Mouse (Mus musculus) T-helper 1 cell (primary cell): Measurements from ENCODE around the gene Sstr4.

Experiments used
- in situ Hi-C: fragments of 300-600 bp; cut with MboI, MseI; formaldehyde crosslinking; loops from one replicate; pipeline ENCODE4 v1.15.1; 2025; ENCODE audit warnings: high pct_unique_total_duplicates

Gene Sstr4

DNA sequence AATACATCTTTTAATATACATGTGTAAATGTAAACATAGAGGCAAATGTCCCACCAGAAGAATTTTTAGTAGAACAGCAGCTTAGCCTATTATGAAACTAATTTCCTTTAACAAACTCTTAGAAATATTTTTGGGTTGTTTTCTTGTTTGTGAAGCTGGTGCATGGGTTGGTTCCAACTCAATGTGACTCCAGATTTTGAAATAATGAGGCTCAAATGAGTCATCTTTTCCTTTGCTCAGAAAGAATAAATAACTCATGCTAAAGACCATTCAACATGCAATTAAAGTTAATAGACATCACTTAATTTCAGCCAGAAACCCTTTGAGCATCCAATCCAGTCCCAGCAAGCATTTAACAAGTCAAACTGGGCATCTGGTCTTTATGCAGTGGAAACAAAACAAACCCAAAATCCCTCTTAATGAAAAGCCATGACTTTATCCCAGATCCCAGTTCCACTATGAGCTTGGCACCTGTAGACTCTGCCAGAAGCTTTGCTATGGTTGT lies 33.9 kb downstream of the Sstr4 start:
- in situ Hi-C loops: no loop called here

DNA sequence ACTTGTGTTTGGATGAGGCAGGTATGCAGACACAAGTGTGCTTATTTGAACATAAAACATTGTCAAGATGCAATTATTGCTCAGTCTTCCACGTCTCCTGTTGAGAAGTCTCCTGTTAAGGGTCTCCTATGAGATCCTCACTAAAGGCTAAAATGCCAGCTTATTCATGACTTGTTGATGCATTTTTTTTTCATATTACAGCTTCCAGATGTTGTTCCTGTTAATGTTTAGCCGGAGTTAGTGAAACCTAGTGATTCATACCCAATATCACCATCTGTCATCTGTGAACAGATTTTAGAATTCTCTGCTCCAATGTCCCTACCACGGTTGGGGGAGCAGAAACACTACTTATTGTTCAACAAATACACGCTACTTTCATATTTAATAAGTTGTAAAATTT lies 35.8 kb downstream of the Sstr4 start:
- in situ Hi-C loops: no loop called here

DNA sequence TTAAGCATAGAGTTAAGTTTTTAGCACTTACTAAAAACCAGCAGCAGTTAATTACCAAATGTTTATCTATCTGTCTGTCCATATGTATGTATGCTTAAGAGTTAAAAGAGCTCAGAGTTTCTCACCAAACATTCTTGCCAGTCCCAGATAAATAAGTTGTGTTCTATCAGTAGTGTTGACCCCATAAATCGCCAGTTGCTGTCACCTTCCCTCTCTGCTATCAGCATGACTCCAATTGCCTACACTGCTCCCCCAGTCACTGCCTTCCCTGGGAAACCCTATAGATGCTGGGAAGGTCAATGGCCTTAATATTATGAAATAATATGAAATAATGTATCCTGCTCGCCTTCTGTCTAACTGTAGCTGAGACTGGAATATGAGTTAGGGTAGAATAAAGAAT lies 37.2 kb downstream of the Sstr4 start:
- in situ Hi-C loops: no loop called here

DNA sequence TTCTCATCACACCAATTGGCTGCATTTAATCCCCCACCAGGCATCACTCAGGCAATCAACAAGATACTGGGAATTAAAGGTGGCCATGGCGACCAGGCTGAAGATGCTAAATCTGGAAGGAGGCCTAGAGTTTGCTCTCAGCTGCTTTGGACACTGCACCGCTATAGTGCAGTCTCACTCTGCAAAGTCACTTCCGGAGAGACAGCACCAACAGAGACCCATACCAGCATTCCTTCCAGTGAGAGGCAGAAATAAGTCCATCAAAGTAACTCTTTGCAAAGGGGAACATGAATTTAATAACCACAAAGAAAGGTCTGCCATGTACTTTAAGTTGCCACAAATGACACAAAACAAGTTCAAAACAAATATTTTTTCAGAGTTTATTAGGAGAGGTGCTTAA lies 41.1 kb downstream of the Sstr4 start:
- in situ Hi-C loops: no loop called here

DNA sequence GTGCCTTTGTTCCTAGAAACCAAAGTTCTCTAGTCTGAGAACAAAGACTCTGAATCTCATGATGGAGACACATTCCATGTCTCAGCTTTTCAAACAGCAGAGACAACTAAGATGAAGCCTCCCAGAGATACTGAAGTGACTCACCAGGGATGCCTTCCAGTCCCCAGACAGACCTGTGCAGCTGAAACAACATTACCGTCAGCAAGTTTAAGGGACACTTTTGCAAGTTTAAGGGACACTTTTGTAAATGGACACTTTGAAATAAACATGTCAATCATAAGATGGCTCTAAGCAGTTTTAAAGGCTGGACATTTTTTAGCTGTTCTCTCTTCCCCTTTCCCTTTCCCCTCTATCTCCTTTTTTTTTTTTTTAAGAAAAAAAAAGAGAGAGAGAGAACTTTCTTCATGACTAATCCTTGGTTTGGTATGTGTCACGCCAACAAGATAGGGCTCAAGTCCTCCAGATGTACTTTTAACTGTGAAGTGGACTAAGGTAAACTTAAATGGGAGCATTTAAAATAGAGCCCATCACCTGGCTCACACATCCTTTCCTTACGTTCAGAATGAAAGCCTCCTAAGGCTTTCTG lies 44.6 kb downstream of the Sstr4 start:
- in situ Hi-C loops: no loop called here

DNA sequence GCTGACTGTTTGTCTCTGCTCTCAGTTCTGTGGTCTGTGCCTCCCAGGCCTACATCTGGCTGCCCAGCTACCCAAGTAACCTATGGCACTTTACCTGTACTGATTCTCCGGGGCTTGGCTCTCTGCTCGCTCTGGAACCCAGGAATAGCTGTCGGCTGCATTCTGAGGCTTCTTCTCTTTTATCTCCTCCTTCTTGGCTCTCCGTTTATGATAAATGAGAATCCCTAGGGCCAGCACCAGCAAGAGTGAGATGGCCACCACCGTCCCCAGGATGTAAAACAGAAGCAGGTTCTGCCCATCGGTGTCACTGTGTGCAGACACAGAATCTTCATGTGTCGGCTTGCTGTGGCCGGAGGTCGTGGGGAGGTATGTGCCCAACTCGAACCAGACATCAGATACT lies 46.3 kb downstream of the Sstr4 start:
- in situ Hi-C loops: no loop called here

DNA sequence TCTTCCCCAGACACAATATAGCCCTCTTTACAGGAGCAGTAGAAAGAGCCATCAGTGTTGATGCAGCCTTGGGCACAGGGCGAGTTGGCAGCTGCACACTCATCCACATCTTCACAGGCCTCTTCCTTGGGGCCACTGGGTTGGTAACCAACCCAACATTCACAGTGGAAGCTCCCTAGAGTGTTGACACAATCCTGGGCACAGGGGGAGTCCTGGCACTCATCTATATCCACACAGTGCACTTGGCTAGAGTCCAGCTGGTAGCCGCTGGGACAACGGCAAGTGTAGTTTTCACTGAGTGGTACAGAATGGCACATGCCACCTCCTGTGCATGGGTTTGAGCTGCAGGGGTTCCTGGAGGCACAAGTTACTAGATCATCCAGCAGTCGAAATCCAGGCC lies 47.0 kb downstream of the Sstr4 start:
- in situ Hi-C loops: no loop called here

DNA sequence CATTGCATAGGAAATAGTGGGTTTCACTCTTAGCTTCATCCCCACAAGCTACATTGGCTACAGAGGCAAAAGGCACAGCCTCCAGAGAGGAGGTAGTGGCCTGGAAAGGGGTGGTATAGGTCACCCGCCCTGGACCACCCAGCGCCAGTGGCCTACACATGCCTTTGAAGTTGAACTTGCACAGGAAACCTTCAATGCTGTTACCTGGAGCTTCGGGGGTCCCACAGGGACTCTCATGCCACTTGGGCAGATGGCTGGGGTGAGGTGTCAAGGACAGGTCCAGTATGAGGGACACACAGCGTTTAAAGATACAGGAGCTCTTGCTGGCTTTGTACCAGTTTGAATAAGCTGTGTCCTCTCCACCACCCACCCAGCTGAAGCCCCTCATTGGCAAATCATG lies 47.6 kb downstream of the Sstr4 start:
- in situ Hi-C loops: no loop called here

DNA sequence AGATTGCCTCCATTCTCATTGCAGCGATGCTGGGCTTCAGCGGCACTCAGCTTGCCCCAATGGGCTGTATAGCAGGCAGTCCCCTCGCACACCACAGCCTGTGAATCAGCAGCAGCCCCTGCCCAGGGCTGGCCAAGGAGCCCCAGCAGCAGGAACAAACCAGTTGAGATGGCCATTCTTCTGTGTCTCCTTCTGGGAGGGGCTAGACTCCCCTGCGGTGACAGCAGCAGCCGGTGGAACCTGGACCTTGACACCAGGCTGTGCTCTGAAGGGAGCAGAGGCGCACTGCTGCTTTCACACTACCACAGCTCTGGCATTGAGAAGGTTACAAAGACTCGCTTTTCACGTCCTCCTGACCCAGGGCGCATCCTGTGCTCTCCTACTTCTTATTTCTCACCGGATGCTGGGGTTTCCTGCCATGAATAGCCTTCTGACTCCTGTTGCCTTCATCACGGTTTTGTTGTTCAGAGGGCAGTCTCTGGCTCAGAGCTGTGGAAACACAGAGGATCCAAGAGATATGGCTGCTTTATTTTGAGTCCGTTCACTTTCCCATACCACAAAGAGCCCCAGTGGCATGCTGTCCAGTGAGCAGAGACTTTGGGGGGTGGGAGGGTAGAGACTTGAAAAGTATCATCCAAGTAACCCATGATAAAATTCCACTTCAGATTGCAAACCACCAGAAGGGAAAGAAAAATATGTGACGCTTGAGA lies 48.3 kb downstream of the Sstr4 start, which contains the start of gene Cd93:
Gene Cd93, minus strand, starts transcription at position 315 of the 710 bp plus-strand sequence.
- in situ Hi-C loops: no loop called here

DNA sequence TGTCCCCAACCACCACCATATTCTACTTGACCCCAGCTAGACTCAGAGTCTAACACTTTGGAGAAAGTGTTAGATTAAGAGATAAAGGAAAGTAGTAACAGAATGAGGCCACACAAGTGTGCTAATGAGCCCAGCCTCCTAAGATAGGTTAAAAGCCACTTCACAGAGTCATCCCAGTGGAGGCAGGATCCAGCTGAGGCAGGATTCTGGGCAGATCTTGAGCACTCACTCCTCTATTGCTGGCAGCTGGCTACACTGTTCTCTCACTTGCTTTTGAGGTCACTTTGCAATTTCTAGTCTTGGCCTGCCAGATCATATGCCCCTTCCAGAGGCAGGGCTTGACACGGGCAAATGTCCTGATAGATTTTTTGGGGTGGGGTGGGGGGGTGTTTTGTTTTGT lies 49.3 kb downstream of the Sstr4 start:
- in situ Hi-C loops: no loop called here

DNA sequence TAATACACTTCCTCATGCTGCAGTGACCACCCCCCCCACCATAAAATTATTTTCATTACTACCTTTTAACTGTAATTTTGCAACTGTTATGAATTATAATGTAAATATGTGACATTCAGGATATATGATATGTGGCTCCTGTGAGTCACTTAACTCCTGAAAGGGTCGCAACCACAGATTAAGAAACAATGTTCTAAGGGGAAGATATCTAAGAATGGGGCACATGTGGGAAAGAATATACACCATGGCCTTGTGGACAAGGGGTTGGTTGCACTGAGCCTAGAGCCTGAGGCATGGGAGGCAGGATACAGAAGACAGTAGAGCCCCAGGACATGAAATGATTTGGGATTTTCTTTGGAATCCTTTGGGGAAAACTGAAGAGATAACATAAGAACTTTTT lies 50.5 kb downstream of the Sstr4 start:
- in situ Hi-C loops: no loop called here
